Mouse (Mus musculus) embryonic fibroblast, embryonic 13.5 days (primary cell): ENCODE measurements around the gene Tex261.

Experiments used
- CTCF ChIP-seq: IDR thresholded peaks from 2 replicates; pipeline ENCODE4 v1.5.1; 2011; ENCODE audit warnings: mild to moderate bottlenecking, control low read depth, low read length, moderate library complexity, borderline replicate concordance; ENCODE audit not compliant: insufficient read depth
- POLR2A ChIP-seq: IDR thresholded peaks from 2 replicates; pipeline ENCODE4 v1.6.1; 2011; ENCODE audit warnings: low read depth, mild to moderate bottlenecking, control low read depth, low read length, moderate library complexity

DNA sequence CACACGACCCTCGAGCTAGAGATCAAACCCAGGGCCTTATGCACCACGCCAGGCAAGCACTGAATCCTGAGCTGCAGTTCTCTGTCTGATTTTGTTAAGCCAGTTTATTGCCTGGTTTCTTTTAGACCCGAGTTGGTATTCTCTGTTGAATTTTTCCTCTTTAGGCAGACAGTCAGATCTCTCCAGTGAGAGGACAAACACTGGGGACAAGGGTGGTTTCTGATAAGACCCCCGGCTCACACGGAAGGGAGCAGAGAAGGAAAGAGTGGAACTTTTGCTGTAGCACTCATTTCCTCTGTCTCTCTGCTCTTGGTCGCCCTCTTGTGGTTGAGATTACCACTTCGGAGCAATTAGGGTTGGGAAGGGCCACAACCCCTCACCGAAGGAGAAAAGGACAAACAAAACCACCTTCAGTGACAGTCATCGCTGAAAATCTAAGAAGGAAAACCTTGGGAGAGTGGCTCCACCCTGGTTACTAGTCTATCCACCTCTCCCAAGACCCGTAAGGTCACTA is 25.4 kb downstream of the Tex261 start:
- TF ChIP-seq CTCF: peak; percentile 35; the same call in 1 of the 2 replicates
- no peak for TF ChIP-seq POLR2A
